Mouse (Mus musculus): ENCODE data around the gene Caln1. TPM values are rescaled to one million over a fixed set of nuclear protein-coding genes. Genes with fewer than 3 reads are reported as not detected.
"Not testable (repeated sequence)": the region's sequence is repeated elsewhere in the genome, so short reads cannot be mapped to it uniquely, and the experiment has no call there.

Caln1 gene
- total RNA-seq, 1 experiment = not detected

DNA sequence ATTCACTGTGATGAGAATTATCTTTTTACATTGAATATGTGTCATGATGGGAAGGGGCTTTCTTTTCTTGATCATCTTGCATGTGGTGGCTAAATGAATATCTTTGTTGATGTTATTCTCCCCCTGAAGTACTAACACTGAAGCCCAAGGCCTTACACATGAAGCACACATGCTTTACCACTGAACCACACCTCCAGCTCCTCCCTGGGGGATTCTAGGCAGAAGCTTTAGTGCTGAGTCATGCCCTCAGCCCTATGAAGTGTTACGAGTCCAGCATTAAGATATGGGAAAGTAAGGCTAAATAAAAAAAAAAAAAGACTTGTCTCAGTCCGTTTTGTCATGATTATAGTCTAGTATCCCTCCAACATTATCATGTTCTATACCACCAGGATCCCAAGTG, 272.6 kb downstream of the Caln1 start:
- Histone ChIP-seq H3K9ac (ENCODE audit: insufficient read depth, low read depth, low read length, poor library complexity, severe bottlenecking) (no peak overlapping the region), H3K27ac (ENCODE audit: insufficient read depth, low read depth, low read length, poor library complexity, severe bottlenecking) (no peak overlapping the region), H3K9me3 (ENCODE audit: control insufficient read depth, insufficient read depth, low read depth, low read length) (no peaks in the 10 kb centered on the region), H3K4me3 (ENCODE audit: insufficient read depth in 1 of 2, low read depth in 1 of 2, low read length in 2 of 2, poor library complexity in 1 of 2, severe bottlenecking in 1 of 2) (no peak overlapping the region), H3K36me3 (ENCODE audit: control insufficient read depth, insufficient read depth, low read length, poor library complexity, severe bottlenecking) (no peaks in the 10 kb centered on the region), H3K4me1 (ENCODE audit: control insufficient read depth in 2 of 2, insufficient read depth in 2 of 2, low read length in 2 of 2, poor library complexity in 1 of 2) (no peaks in the 10 kb centered on the region)
- DNase-seq (ENCODE audit: low read depth, low spot score) = no peak
- TF ChIP-seq MAFK (IDR thresholded peaks at IDR 0.05; ENCODE audit: insufficient read depth, low read depth, low read length) (no peak), CHD2 (IDR thresholded peaks at IDR 0.05; ENCODE audit: low read depth, low read length) (no peak), ZC3H11A (IDR thresholded peaks at IDR 0.05; ENCODE audit: borderline replicate concordance, low read depth, low read length) (no peak), ZNF384 (IDR thresholded peaks at IDR 0.05; ENCODE audit: low read depth, low read length) (no peak), HCFC1 (IDR thresholded peaks at IDR 0.05; ENCODE audit: borderline replicate concordance, insufficient read depth, low read length) (no peak)
- in situ Hi-C loops (cut with MboI; ENCODE audit: low sequenced_read_pairs in 2 of 2, unreplicated experiment in 2 of 2) = no loop called here

DNA sequence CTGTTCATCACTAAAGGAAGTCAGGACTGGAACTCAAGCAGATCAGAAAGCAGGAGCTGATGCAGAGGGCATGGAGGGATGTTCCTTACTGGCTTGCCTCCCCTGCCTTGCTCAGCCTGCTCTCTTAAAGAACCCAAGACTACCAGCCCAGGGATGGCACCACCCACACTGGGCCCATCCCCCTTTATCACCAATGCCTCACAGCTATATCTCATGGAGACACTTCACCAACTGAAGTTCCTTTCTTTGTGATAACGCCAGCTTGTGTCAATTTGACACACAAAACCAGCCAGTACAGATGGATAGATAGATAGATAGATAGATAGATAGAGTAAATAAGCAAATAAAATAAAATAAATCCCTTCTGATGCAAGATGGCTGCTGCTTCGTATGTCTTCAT, 276.9 kb downstream of the Caln1 start:
- H3K36me3 ChIP-seq (ENCODE audit: control insufficient read depth, insufficient read depth, low read length, poor library complexity, severe bottlenecking); H3K9ac ChIP-seq (ENCODE audit: insufficient read depth, low read depth, low read length, poor library complexity, severe bottlenecking); H3K9me3 ChIP-seq (ENCODE audit: control insufficient read depth, insufficient read depth, low read depth, low read length); H3K4me3 ChIP-seq (ENCODE audit: insufficient read depth in 1 of 2, low read depth in 1 of 2, low read length in 2 of 2, poor library complexity in 1 of 2, severe bottlenecking in 1 of 2); in situ Hi-C loops (cut with MboI; ENCODE audit: low sequenced_read_pairs in 2 of 2, unreplicated experiment in 2 of 2); H3K27ac ChIP-seq (ENCODE audit: insufficient read depth, low read depth, low read length, poor library complexity, severe bottlenecking); H3K4me1 ChIP-seq (ENCODE audit: control insufficient read depth in 2 of 2, insufficient read depth in 2 of 2, low read length in 2 of 2, poor library complexity in 1 of 2); DNase-seq (ENCODE audit: low read depth, low spot score): not testable (repeated sequence)

- Histone ChIP-seq H3K36me3 (ENCODE audit: control insufficient read depth, insufficient read depth, low read length, poor library complexity, severe bottlenecking) (no peaks in the 10 kb centered on the region), H3K9me3 (ENCODE audit: control insufficient read depth, insufficient read depth, low read depth, low read length) (no peaks in the 10 kb centered on the region), H3K27ac (ENCODE audit: insufficient read depth, low read depth, low read length, poor library complexity, severe bottlenecking) (no peak overlapping the region), H3K9ac (ENCODE audit: insufficient read depth, low read depth, low read length, poor library complexity, severe bottlenecking) (no peak overlapping the region), H3K4me3 (ENCODE audit: insufficient read depth in 1 of 2, low read depth in 1 of 2, low read length in 2 of 2, poor library complexity in 1 of 2, severe bottlenecking in 1 of 2) (no peak overlapping the region), H3K4me1 (ENCODE audit: control insufficient read depth in 2 of 2, insufficient read depth in 2 of 2, low read length in 2 of 2, poor library complexity in 1 of 2) (no peaks in the 10 kb centered on the region)
- DNase-seq (ENCODE audit: low read depth, low spot score) = no peak
- in situ Hi-C loops (cut with MboI; ENCODE audit: low sequenced_read_pairs in 2 of 2, unreplicated experiment in 2 of 2) = no loop called here
- TF ChIP-seq HCFC1 (IDR thresholded peaks at IDR 0.05; ENCODE audit: borderline replicate concordance, insufficient read depth, low read length) = no peak
- no peak for TF ChIP-seq ZNF384 (IDR thresholded peaks at IDR 0.05; ENCODE audit: low read depth, low read length)
- no peak for TF ChIP-seq CHD2 (IDR thresholded peaks at IDR 0.05; ENCODE audit: low read depth, low read length)
- no peak for TF ChIP-seq ZC3H11A (IDR thresholded peaks at IDR 0.05; ENCODE audit: borderline replicate concordance, low read depth, low read length)
These were observed 288.9 kb downstream of the Caln1 start for GRCm38 (mm10) chr5:130658141-130658540.

DNA sequence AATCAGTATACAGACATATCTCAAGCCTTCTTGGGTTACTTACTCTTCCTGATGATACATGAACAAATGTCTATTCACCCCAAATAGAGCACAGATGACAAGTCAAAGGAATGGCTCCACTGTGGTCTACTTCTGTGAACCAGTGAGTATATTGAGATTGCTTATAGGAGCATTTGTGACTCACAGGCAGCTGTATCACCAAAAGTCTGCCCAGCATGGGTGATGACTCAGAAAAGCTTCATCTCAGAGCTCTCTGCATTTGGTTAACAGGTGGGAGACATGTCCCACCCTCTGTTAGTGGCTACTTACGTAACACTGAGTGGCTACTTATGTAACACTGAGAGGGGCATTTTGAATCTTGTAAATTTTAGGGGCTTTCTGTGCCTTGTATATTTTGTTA, 296.8 kb downstream of the Caln1 start:
- Histone ChIP-seq H3K4me3 (ENCODE audit: insufficient read depth in 1 of 2, low read depth in 1 of 2, low read length in 2 of 2, poor library complexity in 1 of 2, severe bottlenecking in 1 of 2) (no peak overlapping the region), H3K27ac (ENCODE audit: insufficient read depth, low read depth, low read length, poor library complexity, severe bottlenecking) (no peak overlapping the region), H3K4me1 (ENCODE audit: control insufficient read depth in 2 of 2, insufficient read depth in 2 of 2, low read length in 2 of 2, poor library complexity in 1 of 2) (no peaks in the 10 kb centered on the region), H3K9ac (ENCODE audit: insufficient read depth, low read depth, low read length, poor library complexity, severe bottlenecking) (no peak overlapping the region), H3K9me3 (ENCODE audit: control insufficient read depth, insufficient read depth, low read depth, low read length) (no peaks in the 10 kb centered on the region), H3K36me3 (ENCODE audit: control insufficient read depth, insufficient read depth, low read length, poor library complexity, severe bottlenecking) (no peaks in the 10 kb centered on the region)
- no peak for DNase-seq (ENCODE audit: low read depth, low spot score)
- TF ChIP-seq MAFK (IDR thresholded peaks at IDR 0.05; ENCODE audit: insufficient read depth, low read depth, low read length) (no peak), ZC3H11A (IDR thresholded peaks at IDR 0.05; ENCODE audit: borderline replicate concordance, low read depth, low read length) (no peak), CHD2 (IDR thresholded peaks at IDR 0.05; ENCODE audit: low read depth, low read length) (no peak), HCFC1 (IDR thresholded peaks at IDR 0.05; ENCODE audit: borderline replicate concordance, insufficient read depth, low read length) (no peak), ZNF384 (IDR thresholded peaks at IDR 0.05; ENCODE audit: low read depth, low read length) (no peak)
- in situ Hi-C loops (cut with MboI; ENCODE audit: low sequenced_read_pairs in 2 of 2, unreplicated experiment in 2 of 2) = no loop called here

DNA sequence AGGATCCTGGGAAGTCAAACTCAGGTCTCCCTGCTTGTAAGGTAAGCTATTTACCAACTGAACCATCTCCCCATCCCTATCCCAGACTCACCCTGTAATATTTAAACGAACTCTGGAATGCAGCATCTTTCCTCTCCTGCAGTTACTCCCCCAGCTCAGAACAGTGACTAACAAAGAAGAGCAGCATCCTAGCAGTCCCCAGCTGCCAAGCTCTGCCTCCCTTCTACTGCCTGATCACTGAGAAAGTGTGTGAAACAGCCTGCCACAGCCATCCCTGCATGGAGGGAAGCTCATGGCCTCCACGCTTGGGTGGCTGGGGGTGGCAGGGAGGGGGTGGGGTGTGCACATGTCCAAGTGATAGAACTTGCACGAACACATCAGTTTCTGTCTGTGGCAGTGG, 303.3 kb downstream of the Caln1 start:
- no peaks in the 10 kb centered on the region for H3K36me3 ChIP-seq (ENCODE audit: control insufficient read depth, insufficient read depth, low read length, poor library complexity, severe bottlenecking)
- H3K27ac ChIP-seq (ENCODE audit: insufficient read depth, low read depth, low read length, poor library complexity, severe bottlenecking) = no peak overlapping the region
- H3K9me3 ChIP-seq (ENCODE audit: control insufficient read depth, insufficient read depth, low read depth, low read length) = no peaks in the 10 kb centered on the region
- no peak overlapping the region for H3K9ac ChIP-seq (ENCODE audit: insufficient read depth, low read depth, low read length, poor library complexity, severe bottlenecking)
- TF ChIP-seq ZNF384 (IDR thresholded peaks at IDR 0.05; ENCODE audit: low read depth, low read length) (no peak), MAFK (IDR thresholded peaks at IDR 0.05; ENCODE audit: insufficient read depth, low read depth, low read length) (no peak), ZC3H11A (IDR thresholded peaks at IDR 0.05; ENCODE audit: borderline replicate concordance, low read depth, low read length) (no peak), CHD2 (IDR thresholded peaks at IDR 0.05; ENCODE audit: low read depth, low read length) (no peak), HCFC1 (IDR thresholded peaks at IDR 0.05; ENCODE audit: borderline replicate concordance, insufficient read depth, low read length) (no peak)
- no peak overlapping the region for H3K4me3 ChIP-seq (ENCODE audit: insufficient read depth in 1 of 2, low read depth in 1 of 2, low read length in 2 of 2, poor library complexity in 1 of 2, severe bottlenecking in 1 of 2)
- in situ Hi-C loops (cut with MboI; ENCODE audit: low sequenced_read_pairs in 2 of 2, unreplicated experiment in 2 of 2) = no loop called here
- no peaks in the 10 kb centered on the region for H3K4me1 ChIP-seq (ENCODE audit: control insufficient read depth in 2 of 2, insufficient read depth in 2 of 2, low read length in 2 of 2, poor library complexity in 1 of 2)
- no peak for DNase-seq (ENCODE audit: low read depth, low spot score)
